Mouse (Mus musculus): Measurements from ENCODE around the gene Ina. TPM values are rescaled to one million over a fixed set of nuclear protein-coding genes. Genes with fewer than 3 reads are reported as not detected.

The Ina gene
- polyA plus RNA-seq, 1 experiment from 2014 or later, result 680 TPM

DNA sequence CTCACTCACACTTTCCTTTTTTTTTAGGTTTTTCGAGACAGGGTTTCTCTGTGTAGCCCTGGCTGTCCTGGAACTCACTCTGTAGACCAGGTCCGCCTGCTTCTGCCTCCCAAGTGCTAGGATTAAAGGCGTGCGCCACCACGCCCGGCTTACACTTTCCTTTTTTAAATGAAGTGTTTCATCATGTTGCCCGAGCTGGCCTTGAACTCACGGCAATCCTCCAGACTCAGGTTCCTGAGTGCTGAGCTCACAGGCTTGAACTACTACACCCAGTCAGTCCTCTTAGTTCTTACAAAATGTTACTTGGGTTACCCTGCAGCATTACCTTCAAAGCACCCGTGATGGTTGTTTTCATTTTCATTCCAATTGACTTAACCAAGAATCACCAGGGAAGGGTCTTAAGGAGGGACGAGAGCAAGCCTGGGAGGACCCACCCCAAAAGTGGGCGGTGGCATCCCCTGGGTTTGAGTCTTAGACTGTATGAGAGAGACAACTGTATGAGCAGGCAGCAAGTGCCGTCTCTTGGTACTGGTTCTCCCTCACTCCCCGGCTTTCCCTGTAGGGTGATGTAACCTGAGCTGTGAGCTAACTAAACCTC lies 32.8 kb downstream of the Ina start:
- H3K9ac ChIP-seq, result no peak overlapping the region
- peaks cover 41% of the 10 kb centered on the region for H3K36me3 ChIP-seq
- H3K27me3 ChIP-seq, result no peaks in the 10 kb centered on the region
- WGBS, result 91% methylated on average over 13 of the region's 13 CpGs
- H3K4me3 ChIP-seq, result no peak overlapping the region
- H3K4me2 ChIP-seq, result no peak overlapping the region
- H3K9me3 ChIP-seq, result no peaks in the 10 kb centered on the region
- no peak overlapping the region for H3K27ac ChIP-seq (replicated peaks)
- H3K4me1 ChIP-seq (replicated peaks), result peaks cover 19% of the 10 kb centered on the region
- ATAC-seq (ENCODE audit: low read depth), result no peak

DNA sequence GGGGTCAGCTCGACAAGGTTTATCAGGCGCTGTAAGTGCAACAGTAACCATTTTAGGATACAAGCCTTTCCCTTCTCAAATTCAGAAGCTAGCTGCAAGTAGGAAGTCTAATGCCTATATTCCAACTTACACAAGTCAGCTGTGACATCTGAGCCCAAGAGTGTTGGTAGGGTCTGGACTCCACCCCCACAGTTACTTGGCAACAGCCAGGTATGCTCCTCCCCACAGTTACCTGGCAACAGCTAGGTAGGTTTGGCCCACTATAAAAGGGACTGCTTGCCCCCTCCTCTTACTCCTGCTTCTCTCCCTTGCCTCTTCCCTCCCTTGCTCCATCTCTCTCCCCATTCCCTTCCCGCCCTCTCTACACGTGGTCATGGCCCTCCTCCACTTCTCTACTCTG lies 34.6 kb downstream of the Ina start:
- H3K27me3 ChIP-seq, result no peaks in the 10 kb centered on the region
- ATAC-seq (ENCODE audit: low read depth), result no peak
- H3K27ac ChIP-seq (replicated peaks), result no peak overlapping the region
- WGBS, result 71% methylated on average over 4 of the region's 4 CpGs
- peak overlapping the region; percentile 73 for H3K4me2 ChIP-seq
- peak overlapping the region; percentile 83 for H3K4me3 ChIP-seq
- no peaks in the 10 kb centered on the region for H3K9me3 ChIP-seq
- H3K36me3 ChIP-seq, result peaks cover 37% of the 10 kb centered on the region
- peaks cover 19% of the 10 kb centered on the region for H3K4me1 ChIP-seq (replicated peaks)
- peak overlapping the region; percentile 84; the same call in 1 of the 2 replicates for H3K9ac ChIP-seq

DNA sequence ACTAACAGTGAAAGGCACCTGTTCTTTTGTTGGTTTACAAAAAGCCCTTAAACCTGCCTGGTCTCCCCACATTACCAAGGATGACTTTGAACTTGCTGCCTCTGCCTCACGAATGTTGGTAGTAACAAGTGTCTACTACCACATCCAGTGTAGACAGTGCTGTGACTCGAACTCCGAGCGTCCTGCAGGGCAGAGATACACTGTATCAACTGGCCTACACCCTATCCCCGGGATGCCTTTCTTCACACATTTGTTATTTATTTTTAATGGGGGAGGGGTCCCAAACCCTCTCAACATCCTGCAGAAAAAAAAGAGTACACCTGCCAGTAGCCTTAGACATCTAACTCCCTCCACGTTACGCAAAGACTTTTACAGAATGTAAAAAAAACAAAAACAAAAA lies 35.3 kb downstream of the Ina start:
- peaks cover 32% of the 10 kb centered on the region for H3K36me3 ChIP-seq
- H3K4me2 ChIP-seq, result peak overlapping the region; percentile 73
- H3K9me3 ChIP-seq, result no peaks in the 10 kb centered on the region
- 7% methylated on average over 7 of the region's 7 CpGs for WGBS
- H3K27ac ChIP-seq (replicated peaks), result peak overlapping the region; percentile 93
- peak overlapping the region; percentile 83 for H3K4me3 ChIP-seq
- H3K9ac ChIP-seq, result peak overlapping the region; percentile 84
- H3K4me1 ChIP-seq (replicated peaks), result peaks cover 19% of the 10 kb centered on the region
- ATAC-seq (ENCODE audit: low read depth), result peak; percentile 62; the same call in 1 of the 2 replicates
- H3K27me3 ChIP-seq, result no peaks in the 10 kb centered on the region

DNA sequence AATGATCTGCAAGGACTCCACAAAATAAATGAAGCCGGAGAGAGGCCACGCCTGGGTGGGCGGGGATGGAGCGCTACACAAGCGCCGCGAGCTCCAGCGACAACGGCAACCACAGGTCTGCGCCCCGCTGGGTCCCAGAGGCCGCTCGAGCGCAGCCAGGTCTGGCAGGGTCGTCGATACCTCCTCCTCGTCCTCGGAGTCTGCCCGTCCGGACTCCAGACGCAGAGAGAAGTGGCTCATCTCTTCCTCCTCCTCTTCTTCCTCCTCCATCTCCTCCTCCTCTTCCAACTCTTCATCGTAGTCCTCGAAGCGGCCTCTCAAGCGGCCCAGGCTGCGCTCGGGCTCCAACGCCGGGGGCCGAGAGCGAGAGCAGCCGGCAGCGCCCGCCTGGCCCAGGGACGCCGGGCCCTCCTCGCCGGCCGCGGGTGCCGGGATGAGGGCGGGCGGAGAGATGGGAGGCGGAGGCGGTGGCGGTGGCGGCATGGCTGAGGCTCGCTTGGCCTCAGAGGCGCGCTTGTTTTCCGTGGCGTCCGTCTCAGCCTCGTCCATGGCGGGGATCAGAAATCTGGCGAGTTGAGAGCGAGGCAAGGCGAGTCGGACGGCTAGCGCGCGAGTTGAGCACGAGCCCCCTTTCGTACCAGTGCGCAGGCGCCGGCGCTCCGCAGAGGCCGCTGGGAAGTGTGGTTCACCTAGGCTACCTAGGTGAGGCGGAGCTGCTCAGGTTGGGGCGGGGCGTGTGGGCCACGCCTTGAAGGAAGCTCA lies 36.0 kb downstream of the Ina start, which contains the start of gene Pcgf6:
Gene Pcgf6, minus strand, starts transcription at position 636 of the 762 bp plus-strand sequence.
- Histone ChIP-seq H3K4me2 (peak within 1 kb of the TSS; percentile 73), H3K36me3 (peaks cover 27% of the 10 kb centered on the region), H3K27ac (replicated peaks) (peak within 1 kb of the TSS; percentile 93), H3K4me3 (peak within 1 kb of the TSS; percentile 83), H3K27me3 (no peaks in the 10 kb centered on the region), H3K9me3 (no peaks in the 10 kb centered on the region), H3K9ac (peak within 1 kb of the TSS; percentile 84), H3K4me1 (replicated peaks) (peaks cover 19% of the 10 kb centered on the region)
- under 1% methylated on average over 75 of the region's 75 CpGs for WGBS
- ATAC-seq (ENCODE audit: low read depth), result peak; percentile 95

DNA sequence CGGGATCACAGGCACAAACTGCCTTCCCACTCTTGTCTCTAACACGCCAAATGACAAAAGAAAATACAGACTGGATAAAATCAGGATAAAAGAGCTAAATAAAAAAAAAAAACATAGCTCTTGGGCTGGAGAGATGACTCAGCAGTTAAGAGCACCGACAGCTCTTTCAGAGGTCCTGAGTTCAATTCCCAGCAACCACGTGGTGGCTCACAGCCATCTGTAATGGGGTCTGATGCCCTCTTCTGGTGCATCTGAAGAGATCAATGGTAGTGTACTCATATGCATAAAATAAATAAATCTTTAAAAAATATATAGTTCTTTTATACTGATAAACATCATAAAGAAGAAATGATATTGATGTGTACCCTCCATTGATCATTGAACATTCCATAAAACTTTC lies 38.4 kb downstream of the Ina start:
- WGBS, result 87% methylated on average over 4 of the region's 4 CpGs
- Histone ChIP-seq H3K4me2 (no peak overlapping the region), H3K27me3 (no peaks in the 10 kb centered on the region), H3K4me1 (replicated peaks) (peaks cover 19% of the 10 kb centered on the region), H3K36me3 (0 out of 2 replicates have a peak, but pooled peaks cover 5% of the 10 kb centered on the region), H3K27ac (replicated peaks) (no peak overlapping the region), H3K9me3 (no peaks in the 10 kb centered on the region), H3K9ac (no peak overlapping the region), H3K4me3 (no peak overlapping the region)
- no peak for ATAC-seq (ENCODE audit: low read depth)

DNA sequence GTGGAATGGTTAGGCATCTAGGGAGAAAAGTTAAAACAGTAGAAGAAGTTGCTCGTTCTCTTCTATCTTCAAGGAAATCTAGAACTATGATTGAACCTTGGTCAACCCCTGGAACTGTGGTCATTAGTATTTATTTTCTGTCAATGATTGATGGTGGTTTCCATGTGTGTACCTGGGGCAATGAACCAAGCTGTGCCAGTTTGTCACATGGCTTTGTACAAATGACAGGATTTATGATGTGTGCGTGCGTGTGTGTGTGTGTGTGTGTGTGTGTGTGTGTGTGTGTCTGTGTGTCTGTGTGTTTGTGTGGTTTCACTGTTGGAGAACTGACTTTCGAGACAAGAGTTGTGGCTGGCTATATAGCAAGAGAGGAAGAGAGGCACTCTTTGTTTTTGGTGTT lies 39.0 kb downstream of the Ina start:
- no peak overlapping the region for H3K27ac ChIP-seq (replicated peaks)
- H3K27me3 ChIP-seq, result no peaks in the 10 kb centered on the region
- no peaks in the 10 kb centered on the region for H3K9me3 ChIP-seq
- no peak overlapping the region for H3K4me3 ChIP-seq
- H3K36me3 ChIP-seq, result 0 out of 2 replicates have a peak, but pooled peaks cover under 1% of the 10 kb centered on the region
- no peak for ATAC-seq (ENCODE audit: low read depth)
- H3K4me1 ChIP-seq (replicated peaks), result peaks cover 16% of the 10 kb centered on the region
- H3K9ac ChIP-seq, result no peak overlapping the region
- H3K4me2 ChIP-seq, result no peak overlapping the region
- WGBS, result 85% methylated on average over 4 of the region's 4 CpGs

DNA sequence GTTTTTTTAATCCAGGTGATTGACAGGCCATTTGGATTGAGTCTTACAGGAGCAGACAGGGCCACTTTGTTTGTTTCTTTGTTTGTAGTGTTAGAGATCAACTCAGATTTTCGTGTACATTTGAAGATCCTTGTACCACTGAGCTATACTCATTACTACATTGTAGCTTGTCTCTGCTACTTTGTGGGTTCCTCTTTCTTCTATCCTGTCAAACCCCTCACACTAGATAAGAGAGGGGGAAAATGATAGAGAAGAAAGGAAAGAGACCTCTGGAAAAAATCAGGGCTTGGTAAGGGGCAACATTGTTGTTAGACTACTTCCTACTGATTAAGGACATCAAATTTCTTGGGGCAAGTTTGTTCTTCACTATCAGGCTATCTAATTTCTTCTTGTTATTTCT lies 43.2 kb downstream of the Ina start:
- Histone ChIP-seq H3K9ac (no peak overlapping the region), H3K9me3 (no peaks in the 10 kb centered on the region), H3K27ac (replicated peaks) (no peak overlapping the region), H3K4me3 (no peak overlapping the region), H3K27me3 (no peaks in the 10 kb centered on the region), H3K36me3 (no peaks in the 10 kb centered on the region), H3K4me2 (no peak overlapping the region), H3K4me1 (replicated peaks) (no peaks in the 10 kb centered on the region)
- 63% methylated on average over 1 of the region's 1 CpGs for WGBS
- no peak for ATAC-seq (ENCODE audit: low read depth)

DNA sequence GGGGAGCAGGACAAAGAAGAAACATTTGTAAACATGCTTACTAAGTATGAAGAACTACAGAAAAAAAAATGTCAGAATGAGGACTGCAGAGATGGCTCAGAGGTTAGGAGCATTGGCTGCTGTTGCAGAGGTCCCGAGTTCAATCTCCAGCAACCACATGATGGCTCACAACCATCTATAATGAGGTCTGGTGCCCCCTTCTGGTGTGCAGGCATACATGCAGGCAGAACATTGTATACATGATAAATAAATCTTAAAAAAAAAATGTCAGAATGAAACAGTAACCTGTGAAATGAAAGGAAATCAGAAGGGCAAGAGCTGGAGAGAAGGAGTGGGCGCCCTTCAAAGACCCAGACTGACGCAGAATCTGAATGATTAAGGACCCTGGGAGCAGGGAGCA lies 51.4 kb downstream of the Ina start:
- H3K36me3 ChIP-seq, result peaks cover under 1% of the 10 kb centered on the region; the same call in 1 of the 2 replicates
- no peak for ATAC-seq (ENCODE audit: low read depth)
- H3K4me1 ChIP-seq (replicated peaks), result peaks cover 16% of the 10 kb centered on the region
- no peak overlapping the region for H3K4me2 ChIP-seq
- WGBS, result 91% methylated on average over 3 of the region's 3 CpGs
- no peaks in the 10 kb centered on the region for H3K27me3 ChIP-seq
- H3K9me3 ChIP-seq, result no peaks in the 10 kb centered on the region
- no peak overlapping the region for H3K4me3 ChIP-seq
- no peak overlapping the region for H3K9ac ChIP-seq
- no peak overlapping the region for H3K27ac ChIP-seq (replicated peaks)

DNA sequence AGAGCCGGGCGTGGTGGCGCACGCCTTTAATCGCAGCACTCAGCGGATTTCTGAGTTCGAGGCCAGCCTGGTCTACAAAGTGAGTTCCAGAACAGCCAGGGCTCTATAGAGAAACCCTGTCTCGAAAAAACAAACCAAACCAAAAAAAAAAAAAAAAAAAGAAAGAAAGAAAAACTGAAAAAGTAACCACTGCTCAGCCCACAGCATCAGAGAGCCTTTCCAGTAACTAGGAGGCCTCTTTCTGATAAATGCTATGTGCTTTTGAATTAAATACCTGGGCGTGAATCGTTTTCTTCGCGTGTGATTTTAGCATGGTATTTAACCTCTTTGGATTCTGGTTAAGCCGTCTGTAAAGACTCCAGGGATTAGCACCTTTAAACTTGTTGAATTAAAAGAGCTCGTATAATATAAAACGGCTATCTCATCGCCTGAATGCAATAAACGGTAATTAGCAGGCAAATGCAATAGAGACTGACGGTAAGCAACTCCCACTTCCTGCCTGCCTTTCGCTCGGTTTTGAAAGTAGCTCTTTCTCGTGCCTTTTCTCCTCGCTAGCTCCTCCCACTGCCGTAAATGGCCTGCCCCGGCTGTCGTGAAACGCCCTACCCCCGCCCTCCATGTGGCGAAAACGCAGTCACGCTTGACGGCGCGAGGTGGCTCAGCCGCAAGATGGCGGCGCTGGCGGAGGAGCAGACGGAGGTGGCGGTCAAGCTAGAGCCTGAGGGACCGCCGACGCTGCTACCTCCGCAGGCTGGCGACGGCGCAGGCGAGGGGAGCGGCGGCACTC lies 52.8 kb downstream of the Ina start, which contains the start of gene Taf5:
Gene Taf5, plus strand, starts transcription at position 651 of the 787 bp plus-strand sequence.
- WGBS, result 11% methylated on average over 49 of the region's 49 CpGs
- peak; percentile 82 for ATAC-seq (ENCODE audit: low read depth)

DNA sequence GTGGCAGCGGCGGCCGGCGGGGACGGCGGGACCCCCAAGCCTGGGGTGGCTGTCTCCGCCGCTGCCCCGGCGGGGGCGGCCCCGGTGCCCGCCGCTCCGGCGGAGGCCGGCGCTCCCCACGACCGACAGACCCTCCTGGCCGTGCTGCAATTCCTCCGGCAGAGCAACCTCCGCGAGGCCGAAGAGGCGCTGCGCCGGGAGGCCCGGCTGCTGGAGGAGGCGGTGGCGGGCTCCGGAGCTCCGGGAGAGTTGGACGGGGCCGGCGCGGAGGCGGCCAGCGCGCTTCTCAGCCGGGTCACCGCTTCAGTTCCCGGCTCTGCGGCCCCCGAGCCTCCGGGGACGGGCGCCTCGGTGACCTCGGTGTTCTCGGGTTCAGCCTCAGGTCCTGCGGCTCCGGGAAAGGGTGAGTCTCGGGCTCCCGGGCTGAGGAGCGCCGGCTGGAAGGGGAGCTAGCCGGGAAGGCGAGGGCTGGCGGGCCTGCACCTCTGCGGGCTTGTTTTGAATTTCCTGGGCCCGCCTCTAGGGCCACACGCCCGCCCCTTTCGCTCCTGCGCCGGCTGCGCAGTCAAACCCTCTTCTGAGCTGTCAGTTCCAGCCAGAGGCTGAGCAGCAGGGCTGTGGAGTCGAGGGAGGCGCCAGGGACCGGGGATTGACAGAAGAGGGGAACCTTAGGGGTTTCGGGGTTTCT lies 53.6 kb downstream of the Ina start:
- H3K9ac ChIP-seq, result peak overlapping the region; percentile 94
- H3K27me3 ChIP-seq, result no peaks in the 10 kb centered on the region
- peaks cover 16% of the 10 kb centered on the region for H3K4me1 ChIP-seq (replicated peaks)
- peak overlapping the region; percentile 93 for H3K27ac ChIP-seq (replicated peaks)
- no peaks in the 10 kb centered on the region for H3K9me3 ChIP-seq
- peaks cover 23% of the 10 kb centered on the region for H3K36me3 ChIP-seq
- peak overlapping the region; percentile 99 for H3K4me3 ChIP-seq
- ATAC-seq (ENCODE audit: low read depth), result peak; percentile 93
- under 1% methylated on average over 72 of the region's 72 CpGs for WGBS
- peak overlapping the region; percentile 77 for H3K4me2 ChIP-seq

More for the DNA sequence above, 52.8 kb downstream of the Ina start, which contains the start of gene Taf5:
- Histone ChIP-seq H3K4me1 (replicated peaks) (peaks cover 16% of the 10 kb centered on the region), H3K27ac (replicated peaks) (peak within 1 kb of the TSS; percentile 93), H3K36me3 (peaks cover 15% of the 10 kb centered on the region), H3K9me3 (no peaks in the 10 kb centered on the region), H3K4me3 (peak within 1 kb of the TSS; percentile 99), H3K9ac (peak within 1 kb of the TSS; percentile 94), H3K27me3 (no peaks in the 10 kb centered on the region), H3K4me2 (peak within 1 kb of the TSS; percentile 77)
